Mouse (Mus musculus): ENCODE measurements around the gene Clca4a. TPM values are rescaled to one million over a fixed set of nuclear protein-coding genes. Genes with fewer than 3 reads are reported as not detected.
"Not testable (repeated sequence)": the region's sequence is repeated elsewhere in the genome, so short reads cannot be mapped to it uniquely, and the experiment has no call there.

The Clca4a gene
- polyA plus RNA-seq, 1 experiment from 2014 or later = 0.14 TPM

- no peak for TF ChIP-seq CTCF (IDR thresholded peaks at IDR 0.05)
- in situ Hi-C loops (cut with MboI; ENCODE audit: low pct_unique_long_range_greater_than_20kb) = no loop called here
- ATAC-seq (no peak), DNase-seq (ENCODE audit: low read depth, low spot score) (no peak)
- POLR2A ChIA-PET = no interaction called here
- H3K27me3 ChIP-seq = no peaks in the 10 kb centered on the region
- CTCF ChIA-PET = no interaction called here
These were observed 5.1 kb downstream of the Clca4a start for GRCm38 (mm10) chr3:144969755-144970154.

GRCm38 (mm10) chr3:144966074-144966473 lies 8.8 kb downstream of the Clca4a start:
- CTCF ChIA-PET = no interaction called here
- H3K27me3 ChIP-seq = no peaks in the 10 kb centered on the region
- no peak for TF ChIP-seq CTCF (IDR thresholded peaks at IDR 0.05)
- in situ Hi-C loops (cut with MboI; ENCODE audit: low pct_unique_long_range_greater_than_20kb) = no loop called here
- POLR2A ChIA-PET = interaction anchor here (0.6 kb wide), 1 partner anchor 897 kb away, joined by 3 read pairs; no protein-coding TSS in a partner anchor
- ATAC-seq (no peak), DNase-seq (ENCODE audit: low read depth, low spot score) (no peak)

- CTCF ChIA-PET = no interaction called here
- POLR2A ChIA-PET = no interaction called here
- ATAC-seq (no peak), DNase-seq (ENCODE audit: low read depth, low spot score) (no peak)
- H3K27me3 ChIP-seq = no peaks in the 10 kb centered on the region
- no peak for TF ChIP-seq CTCF (IDR thresholded peaks at IDR 0.05)
- in situ Hi-C loops (cut with MboI; ENCODE audit: low pct_unique_long_range_greater_than_20kb) = loop anchor here (5.0 kb wide), 1 partner anchor 89 kb away; no protein-coding TSS in a partner anchor
These were observed 24.0 kb downstream of the Clca4a start for GRCm38 (mm10) chr3:144950829-144951228.

- in situ Hi-C loops (cut with MboI; ENCODE audit: low pct_unique_long_range_greater_than_20kb); H3K27me3 ChIP-seq; POLR2A ChIA-PET; DNase-seq (ENCODE audit: low read depth, low spot score); ATAC-seq: not testable (repeated sequence)
- CTCF ChIA-PET = interaction anchor here (1.6 kb wide), 1 partner anchor 184 kb away, joined by 3 read pairs; no protein-coding TSS in a partner anchor
These were observed 27.5 kb downstream of the Clca4a start for GRCm38 (mm10) chr3:144947376-144947775.

- CTCF ChIA-PET; H3K27me3 ChIP-seq; DNase-seq (ENCODE audit: low read depth, low spot score); POLR2A ChIA-PET; in situ Hi-C loops (cut with MboI; ENCODE audit: low pct_unique_long_range_greater_than_20kb); ATAC-seq: not testable (repeated sequence)
These were observed 41.2 kb downstream of the Clca4a start for GRCm38 (mm10) chr3:144933625-144934024.

- TF ChIP-seq CTCF (IDR thresholded peaks at IDR 0.05) = no peak
- CTCF ChIA-PET = no interaction called here
- DNase-seq (ENCODE audit: low read depth, low spot score) = peak; percentile 6
- in situ Hi-C loops (cut with MboI; ENCODE audit: low pct_unique_long_range_greater_than_20kb) = no loop called here
- H3K27me3 ChIP-seq = no peaks in the 10 kb centered on the region
- ATAC-seq = peak; percentile 44
- POLR2A ChIA-PET = no interaction called here
These were observed 41.8 kb downstream of the Clca4a start for GRCm38 (mm10) chr3:144933011-144933491.

- CTCF ChIA-PET = no interaction called here
- no peak for ATAC-seq
These were observed 42.5 kb downstream of the Clca4a start, which contains the start of gene Clca4b for GRCm38 (mm10) chr3:144932335-144932734. Gene Clca4b (minus strand): TSS chr3:144932529.

GRCm38 (mm10) chr3:144914014-144914413 lies 60.8 kb downstream of the Clca4a start:
- in situ Hi-C loops (cut with MboI; ENCODE audit: low pct_unique_long_range_greater_than_20kb) = no loop called here
- ATAC-seq = no peak
- TF ChIP-seq CTCF (IDR thresholded peaks at IDR 0.05) = no peak
- POLR2A ChIA-PET = no interaction called here
- no peak for DNase-seq (ENCODE audit: low read depth, low spot score)
- no peaks in the 10 kb centered on the region for H3K27me3 ChIP-seq
- CTCF ChIA-PET = no interaction called here

More at GRCm38 (mm10) chr3:144932335-144932734, 42.5 kb downstream of the Clca4a start, which contains the start of gene Clca4b:
- TF ChIP-seq CTCF (IDR thresholded peaks at IDR 0.05) = no peak
- no peaks in the 10 kb centered on the region for H3K27me3 ChIP-seq
- DNase-seq (ENCODE audit: low read depth, low spot score) = no peak
- POLR2A ChIA-PET = no interaction called here
- in situ Hi-C loops (cut with MboI; ENCODE audit: low pct_unique_long_range_greater_than_20kb) = no loop called here

Other genes with a start within 250 kb of the Clca4a start
- 0.08 TPM for gene Clca3a1, start 214.1 kb downstream of the Clca4a start, polyA plus RNA-seq (2021)
- gene Clca3a2, start 155.6 kb downstream of the Clca4a start, polyA plus RNA-seq (2021) = 0.30 TPM
- 1.2 TPM for gene Clca3b, start 125.7 kb downstream of the Clca4a start, polyA plus RNA-seq (2021)
- gene Clca4b, start 42.5 kb downstream of the Clca4a start, polyA plus RNA-seq (2021) = 0.13 TPM
- gene Clca1, start 57.7 kb upstream of the Clca4a start, polyA plus RNA-seq (2021) = not detected
- gene Clca2, start 124.4 kb upstream of the Clca4a start, polyA plus RNA-seq (2021) = 0.03 TPM
- gene Odf2l, start 143.5 kb upstream of the Clca4a start, polyA plus RNA-seq (2021) = 46.3 TPM